Mouse (Mus musculus) R1 (cell line): ENCODE results near the gene Cep78.

Experiments used
- DNase-seq: peaks from one replicate; pipeline ENCODE4 v3.0.0-alpha.2; 2018; ENCODE audit warnings: low read depth, low spot score

Gene Cep78

GRCm38 (mm10) chr19:15910488-15910887 is 74.3 kb downstream of the Cep78 start:
- no peak for DNase-seq

- no peak for DNase-seq
Measured at GRCm38 (mm10) chr19:15908016-15908415, 76.8 kb downstream of the Cep78 start.
